Mouse (Mus musculus) limb, embryonic 14.5 days (tissue): ENCODE data around the gene Cmtm2a. TPM values are rescaled to one million over a fixed set of nuclear protein-coding genes. Genes with fewer than 3 reads are reported as not detected.
A peak's percentile ranks its signal among the peaks of the same experiment; 100 is the strongest.

Experiments
- ATAC-seq: fragments of 200-750 bp; cut with Nextera tagmentation; 2 replicates; pipeline ENCODE4 v1.8.0; 2017; ENCODE audit warnings: low read depth, moderate number of reproducible peaks, moderate TSS enrichment; ENCODE audit not compliant: low FRiP score
- DNase-seq: peaks from one replicate; pipeline ENCODE4 v3.0.0-alpha.2; 2015; ENCODE audit warnings: low spot score
- H3K27ac ChIP-seq: fragments of 300-500 bp; sonication (generic); replicated peaks from 2 replicates; pipeline ENCODE4 v1.5.1; 2014; ENCODE audit warnings: low read depth, mild to moderate bottlenecking, low read length, moderate library complexity, mixed read lengths
- H3K27me3 ChIP-seq: fragments of 300-500 bp; sonication (generic); 2 replicates; pipeline ENCODE4 v1.6.1; 2014; ENCODE audit warnings: low read length, mixed read lengths; ENCODE audit not compliant: control insufficient read depth, insufficient read depth
- H3K36me3 ChIP-seq: fragments of 300-500 bp; sonication (generic); 2 replicates; pipeline ENCODE4 v1.6.1; 2014; ENCODE audit warnings: mild to moderate bottlenecking, low read length, moderate library complexity, mixed read lengths; ENCODE audit not compliant: control insufficient read depth, insufficient read depth
- H3K4me1 ChIP-seq: fragments of 300-500 bp; sonication (generic); 2 replicates; pipeline ENCODE4 v1.6.1; 2014; ENCODE audit warnings: antibody characterized with exemption, low read length, mixed read lengths; ENCODE audit not compliant: control insufficient read depth, insufficient read depth
- H3K4me2 ChIP-seq: fragments of 300-500 bp; sonication (generic); replicated peaks from 2 replicates; pipeline ENCODE4 v1.6.1; 2014; ENCODE audit warnings: low read depth, mild to moderate bottlenecking, low read length, moderate library complexity; ENCODE audit not compliant: severe bottlenecking
- H3K4me3 ChIP-seq: fragments of 300-500 bp; sonication (generic); replicated peaks from 2 replicates; pipeline ENCODE4 v1.5.1; 2014; ENCODE audit warnings: low read length
- H3K9ac ChIP-seq: fragments of 300-500 bp; sonication (generic); 2 replicates; pipeline ENCODE4 v1.6.1; 2014; ENCODE audit warnings: mild to moderate bottlenecking, low read depth, low read length, moderate library complexity; ENCODE audit not compliant: severe bottlenecking
- H3K9me3 ChIP-seq: fragments of 300-500 bp; sonication (generic); 2 replicates; pipeline ENCODE4 v1.6.1; 2016; ENCODE audit warnings: low read length; ENCODE audit not compliant: control insufficient read depth
- POLR2A ChIP-seq: fragments of 200-500 bp; IDR thresholded peaks from 2 replicates; pipeline ENCODE4 v1.8.0; 2012; ENCODE audit warnings: inconsistent platforms, mild to moderate bottlenecking, moderate library complexity, borderline replicate concordance; ENCODE audit not compliant: insufficient read depth, insufficient read length; ENCODE audit errors: extremely low read depth
- WGBS: fragments of 180-500 bp; shearing (Covaris S2); extraction: QIAGEN DNeasy Blood & Tissue Kit; methylation state at CpG from one replicate; pipeline ENCODE4 v1.1.7; 2014; 5-methylcytosine and 5-hydroxymethylcytosine counted together
- polyA plus RNA-seq, 2 experiments: library from polyadenylated mRNA; depleted of rRNA in 1 of 2; stranded (reverse) in 1 of 2; unstranded in 1 of 2; fragments of >200 nt; fragmentation: Nextera tagmentation in 1 of 2; extraction: Ambion mirVana in 1 of 2; gene quantifications; 2 replicates each; pipeline versions ENCODE4 v1.2.1 to v1.2.3; 2012 to 2014

Cmtm2a gene
- polyA plus RNA-seq, 2 experiments = not detected

DNA sequence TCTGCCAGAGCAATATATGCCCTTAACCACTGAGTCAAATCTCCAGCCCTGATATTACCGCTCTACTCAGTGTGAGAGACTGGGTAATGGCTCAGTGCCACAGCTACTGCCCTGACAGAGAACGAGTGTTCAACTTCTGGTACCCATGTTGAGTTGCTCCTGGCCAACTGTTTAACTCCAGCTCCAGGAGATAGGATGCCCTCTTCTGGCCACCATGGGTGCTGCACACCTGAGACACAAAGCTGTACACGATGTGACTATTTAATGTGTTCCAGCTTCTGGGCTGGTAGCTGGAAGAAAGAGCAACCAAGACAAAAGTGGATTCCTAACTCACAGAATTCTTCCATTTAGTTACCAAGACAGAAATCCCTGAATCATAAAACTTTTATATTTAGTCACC, 40.0 kb downstream of the Cmtm2a start:
- Histone ChIP-seq H3K4me2 (no peak overlapping the region), H3K27ac (no peak overlapping the region), H3K9me3 (no peaks in the 10 kb centered on the region), H3K27me3 (no peaks in the 10 kb centered on the region), H3K4me1 (peaks cover 5% of the 10 kb centered on the region), H3K4me3 (no peak overlapping the region), H3K9ac (no peak overlapping the region), H3K36me3 (peaks cover 4% of the 10 kb centered on the region)
- ATAC-seq (no peak), DNase-seq (no peak)
- no peak for TF ChIP-seq POLR2A
- WGBS = 85% methylated on average over 3 of the region's 3 CpGs

DNA sequence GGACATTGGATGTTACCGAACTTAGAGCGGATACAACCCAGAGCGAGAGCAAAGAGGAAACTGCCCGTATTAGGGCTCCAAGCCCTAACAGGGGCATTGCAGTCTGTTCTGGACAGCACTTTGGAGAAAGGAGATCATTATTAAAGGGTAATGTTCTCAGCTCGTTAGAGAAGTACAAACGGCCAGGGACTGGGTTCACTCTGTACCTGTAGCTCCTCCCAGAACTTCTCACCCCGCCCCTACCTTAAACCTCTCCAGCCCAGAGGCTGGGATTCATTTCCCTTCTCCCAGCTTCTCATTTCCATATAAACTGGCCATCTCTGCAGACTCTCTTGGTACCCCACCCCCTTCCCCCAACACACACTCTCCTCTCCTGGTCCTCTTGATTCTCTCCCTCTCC, 41.5 kb downstream of the Cmtm2a start:
- TF ChIP-seq POLR2A = no peak
- WGBS = 0% methylated on average over 7 of the region's 7 CpGs
- DNase-seq = no peak
- Histone ChIP-seq H3K9ac (peak overlapping the region; percentile 58), H3K27ac (no peak overlapping the region), H3K27me3 (no peaks in the 10 kb centered on the region), H3K4me2 (peak overlapping the region; percentile 86), H3K4me1 (peaks cover 10% of the 10 kb centered on the region), H3K9me3 (no peaks in the 10 kb centered on the region), H3K4me3 (peak overlapping the region; percentile 56), H3K36me3 (no peaks in the 10 kb centered on the region)
- no peak for ATAC-seq

DNA sequence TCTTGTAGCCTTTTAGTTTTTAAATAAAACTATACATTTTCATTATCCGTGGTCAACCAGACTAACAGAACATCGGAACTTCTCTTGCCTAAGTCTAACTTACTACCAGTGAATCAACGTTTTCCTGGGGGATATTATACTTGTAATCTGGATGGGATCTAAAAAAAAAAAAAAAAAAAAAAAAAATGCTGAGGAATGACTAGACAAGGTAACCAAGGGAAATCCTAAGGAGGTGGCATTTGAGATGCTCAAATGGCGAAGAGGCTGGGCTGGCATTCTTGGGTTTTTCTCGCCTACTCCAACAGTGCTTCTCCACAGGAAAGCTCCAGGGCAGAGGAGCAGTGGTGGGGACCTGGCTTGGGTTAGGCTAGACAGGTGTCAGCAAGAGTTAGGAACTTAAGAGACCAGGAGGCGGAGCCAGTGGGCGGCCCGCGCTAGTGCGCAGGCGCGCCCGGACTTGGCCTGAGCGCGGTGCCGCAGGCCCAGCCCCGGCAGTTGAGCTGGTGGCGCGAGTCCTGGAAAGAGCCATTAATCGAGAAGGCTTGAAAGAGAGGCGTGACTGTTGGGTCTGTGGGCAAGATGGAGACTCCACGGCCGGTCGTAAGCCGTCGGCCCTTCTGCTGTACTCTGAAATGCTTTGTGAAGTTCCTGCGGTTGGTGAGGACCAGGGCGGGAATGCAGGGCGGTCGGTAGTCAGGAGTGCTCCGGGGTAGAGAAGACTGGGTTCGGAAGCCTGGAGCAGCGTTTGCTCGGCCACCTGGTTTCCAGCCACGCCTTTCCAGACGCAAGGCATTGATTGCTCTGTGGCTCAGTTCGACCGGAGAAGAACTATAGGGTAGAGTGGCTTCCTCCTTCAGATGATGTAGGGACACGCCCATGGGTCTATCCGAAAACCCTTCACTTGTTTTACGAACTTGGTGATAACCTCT, 42.3 kb downstream of the Cmtm2a start, which contains the start of gene Cklf:
Gene Cklf (plus strand): TSS at position 423 of the 929 bp plus-strand sequence.
- Histone ChIP-seq H3K9ac (peak within 1 kb of the TSS; percentile 58), H3K9me3 (no peaks in the 10 kb centered on the region), H3K27me3 (no peaks in the 10 kb centered on the region), H3K4me2 (peak within 1 kb of the TSS; percentile 86), H3K4me1 (peaks cover 10% of the 10 kb centered on the region), H3K4me3 (peak within 1 kb of the TSS; percentile 56), H3K27ac (peak within 1 kb of the TSS; percentile 75), H3K36me3 (no peaks in the 10 kb centered on the region)
- ATAC-seq (peak; percentile 83), DNase-seq (peak; percentile 92)
- WGBS = 4% methylated on average over 41 of the region's 41 CpGs
- TF ChIP-seq POLR2A = peak; percentile 88; the same call in 1 of the 2 replicates

DNA sequence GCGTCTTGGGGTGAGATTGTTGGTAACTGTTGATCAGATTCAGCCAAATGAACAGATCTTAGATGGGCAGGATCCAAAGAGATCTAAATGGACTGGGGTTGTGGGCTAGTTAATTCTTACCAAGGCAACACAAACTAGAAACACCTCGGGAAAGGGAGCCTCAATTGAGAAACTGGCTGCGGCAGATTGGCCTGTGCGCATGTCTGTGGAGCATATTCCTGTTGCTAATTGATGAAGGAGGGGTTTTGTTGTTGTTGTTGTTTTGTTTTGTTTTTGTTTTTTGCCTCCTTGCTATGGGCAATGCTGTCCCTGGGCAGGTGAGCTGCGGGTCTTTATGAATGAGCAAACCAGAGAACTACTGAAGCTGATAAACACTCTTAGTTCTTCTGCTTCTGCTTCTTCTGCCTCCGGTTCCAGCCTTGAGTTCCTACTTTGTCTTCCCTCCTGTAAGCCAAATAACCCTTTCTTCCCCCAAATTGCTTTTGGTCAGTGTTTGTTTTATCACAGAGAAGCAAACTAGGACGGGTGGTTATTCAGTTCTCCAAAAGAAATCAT, 43.5 kb downstream of the Cmtm2a start:
- TF ChIP-seq POLR2A = no peak
- Histone ChIP-seq H3K36me3 (0 out of 2 replicates have a peak, but pooled peaks cover 7% of the 10 kb centered on the region), H3K4me3 (no peak overlapping the region), H3K4me1 (peaks cover 10% of the 10 kb centered on the region), H3K4me2 (no peak overlapping the region), H3K27ac (no peak overlapping the region), H3K9me3 (no peaks in the 10 kb centered on the region), H3K27me3 (no peaks in the 10 kb centered on the region), H3K9ac (no peak overlapping the region)
- 87% methylated on average over 7 of the region's 7 CpGs for WGBS
- DNase-seq = no peak
- no peak for ATAC-seq

DNA sequence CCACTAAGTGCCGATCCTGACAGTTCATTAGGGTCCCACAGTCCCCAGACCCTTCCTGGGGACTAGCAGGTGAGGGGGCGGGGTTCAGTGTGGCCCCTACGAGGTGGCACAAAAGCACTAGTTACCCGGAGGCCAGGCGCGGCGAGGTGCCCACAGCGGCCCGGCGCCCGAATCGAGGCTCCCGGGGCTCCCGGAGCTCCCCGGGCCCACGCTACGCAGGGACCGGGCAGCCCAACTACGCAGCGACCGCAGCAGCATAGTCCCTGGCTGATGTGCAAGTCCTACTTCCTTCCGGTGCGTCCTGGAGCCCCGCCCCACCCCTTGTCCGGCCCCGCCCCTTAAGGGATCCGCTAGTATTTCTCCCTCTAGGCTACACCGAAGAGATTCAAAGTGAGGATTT, 44.7 kb downstream of the Cmtm2a start, which contains the start of gene Tk2:
Gene Tk2 (minus strand): TSS at position 283 of the 400 bp plus-strand sequence.
- WGBS = 1% methylated on average over 28 of the region's 28 CpGs
- ATAC-seq (peak; percentile 87), DNase-seq (peak; percentile 78)
- H3K27me3 ChIP-seq = no peaks in the 10 kb centered on the region
- H3K9ac ChIP-seq = peak within 1 kb of the TSS; percentile 74
- no peak for TF ChIP-seq POLR2A
- no peaks in the 10 kb centered on the region for H3K9me3 ChIP-seq
- H3K4me2 ChIP-seq = peak within 1 kb of the TSS; percentile 83
- peak within 1 kb of the TSS; percentile 80 for H3K4me3 ChIP-seq
- peaks cover 10% of the 10 kb centered on the region for H3K4me1 ChIP-seq
- no peak within 1 kb of the TSS; the same call in 1 of the 2 replicates for H3K27ac ChIP-seq
- H3K36me3 ChIP-seq = peaks cover 12% of the 10 kb centered on the region; the same call in 1 of the 2 replicates
